Mouse (Mus musculus) G1E (cell line): Measurements from ENCODE around the gene Olfr220. TPM values are rescaled to one million over a fixed set of nuclear protein-coding genes. Genes with fewer than 3 reads are reported as not detected.

ENCODE experiments used
- ATAC-seq: 2 replicates; pipeline ENCODE4 v1.8.0; 2016; ENCODE audit warnings: mild to moderate bottlenecking; ENCODE audit not compliant: insufficient number of reproducible peaks, poor library complexity, low FRiP score, severe bottlenecking; ENCODE audit errors: extremely low read depth
- DNase-seq: peaks from one replicate; pipeline ENCODE4 v3.0.0; 2012; ENCODE audit warnings: low spot score
- H3K27me3 ChIP-seq: 2 replicates; pipeline ENCODE4 v1.6.1; 2012; ENCODE audit warnings: mild to moderate bottlenecking, low read length, inconsistent platforms; ENCODE audit not compliant: insufficient read depth
- H3K36me3 ChIP-seq: replicated peaks from 2 replicates; pipeline ENCODE3; 2012; ENCODE audit warnings: mild to moderate bottlenecking, inconsistent platforms
- H3K4me1 ChIP-seq: 2 replicates; pipeline ENCODE4 v1.6.1; 2012; ENCODE audit warnings: low read depth, low read length, inconsistent platforms, mixed read lengths; ENCODE audit not compliant: insufficient read depth
- H3K4me3 ChIP-seq: 2 replicates; pipeline ENCODE4 v1.5.1; 2012; ENCODE audit warnings: low read depth, mild to moderate bottlenecking, inconsistent platforms, low read length, moderate library complexity, mixed read lengths
- H3K9me3 ChIP-seq: replicated peaks from 2 replicates; pipeline ENCODE4 v1.6.1; 2012; ENCODE audit warnings: inconsistent platforms
- CTCF ChIP-seq: IDR thresholded peaks from 2 replicates; pipeline ENCODE4 v1.5.1; 2012; ENCODE audit warnings: low read depth, low read length, inconsistent platforms, mixed read lengths
- GATA1 ChIP-seq: IDR thresholded peaks from 2 replicates; pipeline ENCODE4 v1.6.1; 2012; ENCODE audit warnings: borderline replicate concordance, low read length, inconsistent platforms, mixed read lengths
- GATA2 ChIP-seq: IDR thresholded peaks from 2 replicates; pipeline ENCODE4 v1.6.1; 2012; ENCODE audit warnings: low read depth, low read length, inconsistent platforms, borderline replicate concordance
- POLR2AphosphoS5 ChIP-seq: IDR thresholded peaks from 2 replicates; pipeline ENCODE4 v1.6.1; 2012; ENCODE audit warnings: low read depth, low read length, inconsistent platforms; ENCODE audit not compliant: insufficient replicate concordance
- TAL1 ChIP-seq: conservative IDR thresholded peaks from 2 replicates; pipeline ENCODE4 v1.6.1; 2012; ENCODE audit warnings: low read depth, low read length, inconsistent platforms, mixed read lengths
- polyA plus RNA-seq: library from polyadenylated mRNA; stranded (reverse); fragments of >175 nt; gene quantifications from 2 replicates; pipeline ENCODE4 v1.2.3, GENCODE M21; 2012
- total RNA-seq, 2 experiments: library from RNA; stranded (forward) in 1 of 2; stranded (reverse) in 1 of 2; fragments of 200-1000 nt in 1 of 2; fragments of >200 nt in 1 of 2; fragmentation: Nextera tagmentation in 1 of 2; gene quantifications; 2 replicates each; pipeline ENCODE4 v1.2.3; 2014 to 2017

Gene Olfr220
- total RNA-seq (2014; fragmentation: Nextera tagmentation) (not detected in 2 replicates), total RNA-seq (2017) (0.27 TPM in 1 of 2 replicates, not detected in the other), polyA plus RNA-seq (not detected in 2 replicates)

DNA sequence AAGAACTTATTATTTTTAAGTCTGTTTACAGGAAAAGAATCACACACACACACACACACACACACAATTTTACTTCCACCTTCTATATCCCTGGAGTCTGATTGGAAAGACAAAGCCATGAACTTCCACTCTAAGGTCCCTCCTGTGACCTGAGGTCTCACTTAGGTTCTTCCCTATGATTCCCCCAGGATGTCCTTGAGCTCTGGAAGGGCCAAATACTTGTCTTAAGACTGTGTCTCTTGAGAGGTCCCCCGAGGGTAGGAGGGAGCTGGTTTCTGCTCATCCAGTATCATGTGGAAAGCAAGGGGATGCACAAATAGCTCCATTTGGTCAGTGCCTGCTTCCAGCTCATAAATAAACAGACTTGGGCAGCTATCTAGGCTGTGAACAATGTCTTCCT is at the start of gene Olfr220:
TSS of gene Olfr220 (plus strand) at position 301 of the 400 bp plus-strand sequence.
- ATAC-seq (no peak), DNase-seq (no peak)
- Histone ChIP-seq H3K4me1 (no peaks in the 10 kb centered on the region), H3K9me3 (no peaks in the 10 kb centered on the region), H3K36me3 (no peaks in the 10 kb centered on the region), H3K4me3 (no peak within 1 kb of the TSS), H3K27me3 (no peaks in the 10 kb centered on the region)
- TF ChIP-seq TAL1, result no peak
- no peak for TF ChIP-seq CTCF
- no peak for TF ChIP-seq GATA2
- TF ChIP-seq GATA1, result no peak

DNA sequence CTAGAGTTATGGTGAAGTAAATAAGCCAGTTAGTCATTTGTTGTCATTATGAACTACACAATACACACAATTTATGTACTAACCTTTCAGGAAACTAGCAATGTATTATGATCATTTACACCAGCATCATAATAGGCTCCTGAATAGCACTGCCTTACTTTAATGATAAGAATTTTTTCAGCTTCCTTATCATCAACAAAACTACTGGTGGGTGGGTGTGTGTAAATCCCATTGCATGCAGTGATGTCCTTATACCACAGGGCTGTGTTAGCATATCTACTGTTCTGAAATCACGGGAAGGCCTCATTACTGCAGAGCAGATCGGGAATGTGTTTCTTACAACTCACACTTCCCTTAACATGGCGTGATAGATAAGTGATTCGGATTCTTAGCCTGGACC is 18.9 kb upstream of the Olfr220 start:
- no peaks in the 10 kb centered on the region for H3K4me1 ChIP-seq
- DNase-seq (no peak), ATAC-seq (no peak)
- H3K9me3 ChIP-seq, result no peaks in the 10 kb centered on the region
- TF ChIP-seq TAL1 (no peak), GATA1 (no peak), CTCF (no peak), GATA2 (no peak), POLR2AphosphoS5 (no peak)
- H3K4me3 ChIP-seq, result no peak overlapping the region
- H3K36me3 ChIP-seq, result no peaks in the 10 kb centered on the region
- H3K27me3 ChIP-seq, result no peaks in the 10 kb centered on the region

DNA sequence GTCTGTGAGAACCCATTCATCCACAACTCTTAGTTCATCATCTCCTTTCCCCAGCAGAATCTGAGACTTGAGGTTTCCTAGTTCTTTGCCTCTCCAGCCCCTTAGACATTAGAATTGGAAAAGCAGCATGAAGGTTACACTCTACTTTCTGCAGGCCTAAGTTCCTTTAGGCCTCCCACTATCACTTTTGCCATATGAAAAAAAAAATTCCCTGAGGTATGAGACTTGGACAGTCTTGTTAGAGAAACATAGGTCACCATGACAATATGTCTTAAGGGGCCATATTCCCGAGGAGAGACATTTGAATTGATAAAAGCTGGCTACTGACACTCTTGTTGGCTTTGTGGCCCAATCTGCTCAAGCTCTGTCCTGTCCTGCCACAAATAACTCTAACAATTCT is 18.1 kb upstream of the Olfr220 start, which contains the start of gene Olfr414:
TSS of gene Olfr414 (plus strand) at position 301 of the 400 bp plus-strand sequence.
- no peak within 1 kb of the TSS for H3K4me3 ChIP-seq
- ATAC-seq (no peak), DNase-seq (no peak)
- H3K36me3 ChIP-seq, result no peaks in the 10 kb centered on the region
- no peaks in the 10 kb centered on the region for H3K27me3 ChIP-seq
- H3K9me3 ChIP-seq, result no peaks in the 10 kb centered on the region
- no peaks in the 10 kb centered on the region for H3K4me1 ChIP-seq
- TF ChIP-seq CTCF (no peak), GATA1 (no peak), TAL1 (no peak), POLR2AphosphoS5 (no peak), GATA2 (no peak)

DNA sequence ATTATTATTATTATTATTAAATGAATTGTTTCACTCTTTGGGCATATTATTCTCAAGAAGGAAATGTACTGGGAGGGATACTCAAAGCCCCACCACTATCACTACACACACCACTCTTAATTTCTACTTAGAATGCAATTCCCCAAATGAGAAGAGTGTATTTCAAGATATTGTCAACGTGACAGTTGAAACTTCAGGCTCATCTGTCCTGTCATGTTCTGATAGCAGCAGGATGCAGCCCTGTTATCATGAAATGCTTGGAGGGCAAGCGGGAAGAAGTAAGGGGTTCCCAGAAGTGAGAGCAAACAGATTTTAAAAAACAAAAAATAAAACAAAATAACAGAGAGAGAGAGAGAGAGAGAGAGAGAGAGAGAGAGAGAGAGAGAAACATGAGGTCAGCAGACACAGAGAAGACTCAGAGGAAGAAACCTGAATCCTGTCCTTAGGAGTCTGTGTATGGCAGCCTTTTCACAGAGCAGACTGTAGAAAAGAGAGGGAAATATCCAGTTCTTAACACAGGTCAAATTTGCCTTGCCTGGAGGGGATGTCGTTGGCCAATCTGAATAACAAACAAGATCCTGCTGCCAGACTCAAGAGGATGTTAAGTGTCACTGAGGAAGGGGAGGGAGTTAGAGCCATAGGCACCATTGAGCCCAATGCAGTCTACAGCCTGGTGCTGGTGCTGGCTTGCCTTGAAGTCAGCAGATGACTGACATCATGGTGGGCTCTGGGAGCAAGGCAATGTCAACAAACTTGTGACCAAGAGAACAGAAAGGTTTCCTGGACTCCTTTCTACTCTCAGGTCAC is 15.5 kb upstream of the Olfr220 start:
- no peaks in the 10 kb centered on the region for H3K36me3 ChIP-seq
- no peaks in the 10 kb centered on the region for H3K27me3 ChIP-seq
- ATAC-seq (no peak), DNase-seq (no peak)
- H3K4me1 ChIP-seq, result no peaks in the 10 kb centered on the region
- H3K9me3 ChIP-seq, result no peaks in the 10 kb centered on the region
- TF ChIP-seq CTCF (no peak), GATA1 (no peak), TAL1 (no peak), POLR2AphosphoS5 (no peak), GATA2 (no peak)
- no peak overlapping the region for H3K4me3 ChIP-seq

DNA sequence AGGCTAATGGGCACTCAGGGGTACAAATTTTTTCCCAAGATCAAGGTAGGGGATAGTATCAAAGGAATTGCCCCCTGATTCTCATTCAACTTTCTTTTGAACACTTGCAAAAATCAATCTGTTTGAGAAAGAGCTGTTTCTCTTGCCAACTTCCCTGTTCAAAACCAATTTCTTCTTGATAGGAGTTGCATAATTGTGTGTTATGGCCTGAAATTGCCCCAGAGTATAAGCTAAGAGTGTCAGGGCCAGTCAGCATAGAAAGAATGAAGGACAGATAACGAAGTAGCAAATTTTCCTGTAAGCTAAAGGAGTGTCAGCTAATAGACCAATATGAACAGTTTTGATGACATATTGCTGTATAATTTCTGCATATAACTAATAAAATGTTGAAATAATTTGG is 14.5 kb upstream of the Olfr220 start:
- ATAC-seq (no peak), DNase-seq (no peak)

DNA sequence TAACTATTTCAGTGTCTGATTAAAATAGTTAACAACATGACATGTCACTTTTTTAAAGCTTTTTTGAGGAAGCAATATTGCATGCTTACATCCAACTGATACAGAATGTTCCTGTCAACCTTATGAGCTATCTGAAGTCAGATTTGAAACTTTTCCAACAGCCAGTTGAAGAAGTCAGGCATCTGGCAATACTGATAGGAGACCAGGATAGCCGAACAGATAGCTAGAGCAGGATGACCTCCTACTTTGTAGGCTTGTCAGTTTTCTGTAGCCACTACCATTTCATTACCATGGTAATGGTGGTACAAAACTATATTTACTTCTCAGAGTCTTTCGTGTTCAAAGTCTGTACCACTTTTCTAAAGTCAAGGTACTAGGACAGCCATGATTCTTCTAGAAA is 13.5 kb upstream of the Olfr220 start:
- no peak for DNase-seq
- Histone ChIP-seq H3K36me3 (no peaks in the 10 kb centered on the region), H3K27me3 (no peaks in the 10 kb centered on the region), H3K4me3 (no peak overlapping the region), H3K4me1 (no peaks in the 10 kb centered on the region), H3K9me3 (no peaks in the 10 kb centered on the region)
- no peak for TF ChIP-seq CTCF
- TF ChIP-seq POLR2AphosphoS5, result no peak
- no peak for TF ChIP-seq GATA2
- no peak for TF ChIP-seq GATA1
- no peak for TF ChIP-seq TAL1
- no peak for ATAC-seq

More for the DNA sequence above, 14.5 kb upstream of the Olfr220 start:
- Histone ChIP-seq H3K27me3 (no peaks in the 10 kb centered on the region), H3K4me1 (no peaks in the 10 kb centered on the region), H3K4me3 (no peak overlapping the region), H3K36me3 (no peaks in the 10 kb centered on the region), H3K9me3 (no peaks in the 10 kb centered on the region)
- TF ChIP-seq GATA1 (no peak), CTCF (no peak), POLR2AphosphoS5 (no peak), GATA2 (no peak), TAL1 (no peak)
